In the genomic region with DNA sequence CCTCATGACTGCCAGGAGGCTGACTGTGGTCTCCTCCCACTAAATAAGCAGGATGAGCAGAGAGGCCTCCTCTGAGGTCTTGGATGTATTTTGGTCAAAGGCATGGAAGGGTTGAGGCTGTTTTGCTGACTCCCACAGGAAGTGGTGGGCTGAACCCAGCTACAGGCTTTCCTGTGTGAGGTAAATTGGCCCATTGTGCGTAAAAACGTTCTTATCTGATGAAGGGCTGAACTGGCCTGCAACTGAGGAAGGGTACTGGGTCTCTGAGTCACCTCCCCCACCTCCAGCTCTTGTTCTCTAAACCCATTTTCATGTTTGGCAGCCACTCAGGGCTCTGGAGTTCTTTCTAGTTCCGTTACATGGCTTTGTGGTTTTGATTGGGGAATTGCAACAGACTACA, we compare ENCODE assay signal across 13 mouse cellular contexts.
A peak's percentile ranks its signal among the peaks of the same experiment; 100 is the strongest.
DNase-seq lines count a peak whose midpoint lies in the region; ATAC-seq and TF ChIP-seq lines count a peak whose summit lies in the region.
"Had no signal": no experiment of that assay in that cellular context is flagged by ENCODE, and none has a peak within 500 bp of the region (broad histone marks: within the 10 kb centered on the region; RNA-seq: fewer than 3 reads in every experiment).

No protein-coding gene starts in this region.

- H3K27ac ChIP-seq in kidney, adult 2 months (ENCODE audit: insufficient read depth, low read depth, low read length) = no peak overlapping the region
- no peak overlapping the region; the same call in 1 of the 2 replicates for H3K27ac ChIP-seq in lung, embryonic 16.5 days (ENCODE audit: low read length)
- peak overlapping the region; percentile 89 for H3K27ac ChIP-seq in thymus, adult 2 months (ENCODE audit: control insufficient read depth, insufficient read depth, low read length)
- H3K27ac ChIP-seq: liver, embryonic 13.5 days; stomach, embryonic 15.5 days had no signal

- no peak for TF ChIP-seq CTCF in kidney, adult 2 months (conservative IDR thresholded peaks at IDR 0.05; ENCODE audit: insufficient read depth, insufficient read length, low read depth, low read length)
- TF ChIP-seq CTCF in thymus, adult 2 months (IDR thresholded peaks at IDR 0.05; ENCODE audit: borderline replicate concordance, control insufficient read depth, extremely low read depth, insufficient read depth, low read length, poor library complexity) = no peak

- 56% methylated on average over 3 of the region's 3 CpGs for WGBS in kidney, adult 2 months
- WGBS in lung, embryonic 16.5 days = 35% methylated on average over 3 of the region's 3 CpGs
- WGBS in thymus, adult 2 months = 7% methylated on average over 3 of the region's 3 CpGs

- H3K27me3 ChIP-seq in kidney, adult 2 months (replicated peaks; ENCODE audit: control insufficient read depth, insufficient read depth, low read length) = no peaks in the 10 kb centered on the region
- H3K27me3 ChIP-seq in lung, embryonic 16.5 days (ENCODE audit: control insufficient read depth, insufficient read depth, low read depth, low read length) = no peaks in the 10 kb centered on the region
- no peaks in the 10 kb centered on the region for H3K27me3 ChIP-seq in thymus, adult 2 months (ENCODE audit: control insufficient read depth, insufficient read depth, low read length)
- H3K27me3 ChIP-seq: liver, embryonic 13.5 days; stomach, embryonic 15.5 days had no signal

- peak; percentile 21 for DNase-seq in kidney, adult 2 months
- no peak for DNase-seq in kidney, postnatal 4 days
- DNase-seq in Muller cell, postnatal 12 days (ENCODE audit: inconsistent ontology term) = peak; percentile 22
- peak; percentile 60 for DNase-seq in thymus, adult 2 months
- DNase-seq in adrenal gland, adult (ENCODE audit: inconsistent age in 2 of 2, low spot score in 1 of 2) = no peak
- DNase-seq in right cerebral cortex, postnatal 4 days = no peak
- DNase-seq in ovary, postnatal 36 days (ENCODE audit: low spot score) = no peak
- DNase-seq: adrenal gland, adult 8-10 months; cerebellum, adult 9-10 months; gastrocnemius, postnatal 36 days; liver, embryonic 13.5 days had no signal

- no peaks in the 10 kb centered on the region for H3K9me3 ChIP-seq in lung, embryonic 16.5 days (ENCODE audit: control insufficient read depth, low read length)
- H3K9me3 ChIP-seq: liver, embryonic 13.5 days; stomach, embryonic 15.5 days had no signal

- no peaks in the 10 kb centered on the region for H3K36me3 ChIP-seq in kidney, adult 2 months (ENCODE audit: control insufficient read depth, insufficient read depth, low read length)
- H3K36me3 ChIP-seq in lung, embryonic 16.5 days (ENCODE audit: control insufficient read depth, insufficient read depth, low read length) = no peaks in the 10 kb centered on the region
- H3K36me3 ChIP-seq in thymus, adult 2 months (ENCODE audit: control insufficient read depth, insufficient read depth, low read length) = no peaks in the 10 kb centered on the region
- H3K36me3 ChIP-seq: liver, embryonic 13.5 days; stomach, embryonic 15.5 days had no signal

- no peak overlapping the region for H3K4me3 ChIP-seq in kidney, adult 2 months (ENCODE audit: insufficient read depth, low read depth, low read length)
- no peak overlapping the region for H3K4me3 ChIP-seq in lung, embryonic 16.5 days (ENCODE audit: low read length)
- no peak overlapping the region for H3K4me3 ChIP-seq in thymus, adult 2 months (ENCODE audit: control insufficient read depth, insufficient read depth, low read length)
- H3K4me3 ChIP-seq: liver, embryonic 13.5 days; stomach, embryonic 15.5 days had no signal

- H3K4me1 ChIP-seq in kidney, adult 2 months (ENCODE audit: control insufficient read depth, insufficient read depth, low read length) = no peaks in the 10 kb centered on the region
- no peaks in the 10 kb centered on the region for H3K4me1 ChIP-seq in lung, embryonic 16.5 days (replicated peaks; ENCODE audit: control insufficient read depth, insufficient read depth, low read length)
- H3K4me1 ChIP-seq in thymus, adult 2 months (replicated peaks; ENCODE audit: control insufficient read depth, insufficient read depth, low read length) = peaks cover 26% of the 10 kb centered on the region
- H3K4me1 ChIP-seq: liver, embryonic 13.5 days; stomach, embryonic 15.5 days had no signal

- peak; percentile 65 for ATAC-seq in lung, embryonic 16.5 days (ENCODE audit: low read depth)

- TF ChIP-seq POLR2A in kidney, adult 2 months (IDR thresholded peaks at IDR 0.05; ENCODE audit: low read depth, low read length) = no peak
- TF ChIP-seq POLR2A in thymus, adult 2 months (IDR thresholded peaks at IDR 0.05; ENCODE audit: control insufficient read depth, extremely low read depth, insufficient read depth, low read length, poor library complexity) = no peak

- no peak overlapping the region for H3K4me2 ChIP-seq in lung, embryonic 16.5 days (ENCODE audit: low read depth, low read length)
- H3K4me2 ChIP-seq: liver, embryonic 13.5 days; stomach, embryonic 15.5 days had no signal

- H3K9ac ChIP-seq in lung, embryonic 16.5 days (ENCODE audit: low read length) = no peak overlapping the region
- H3K9ac ChIP-seq: liver, embryonic 13.5 days; stomach, embryonic 15.5 days had no signal

Comparison
In these comparisons a context has a peak if more than half of its experiments do, and no peak if none do; other contexts are left out.
1. DNase-seq: peak in kidney, adult 2 months (single experiment), Muller cell, postnatal 12 days (single experiment) and thymus, adult 2 months (single experiment); none in kidney, postnatal 4 days (0 of 2), adrenal gland, adult (0 of 2), right cerebral cortex, postnatal 4 days (single experiment) and ovary, postnatal 36 days (single experiment).